Mouse (Mus musculus) heart, adult 2 months (tissue): ENCODE measurements around the gene Arrdc2. TPM values are rescaled to one million over a fixed set of nuclear protein-coding genes. Genes with fewer than 3 reads are reported as not detected.
A peak's percentile ranks its signal among the peaks of the same experiment; 100 is the strongest.
"Not testable (repeated sequence)": the region's sequence is repeated elsewhere in the genome, so short reads cannot be mapped to it uniquely, and the experiment has no call there.

ENCODE experiments used
- DNase-seq, 2 experiments: peaks; one replicate each; pipeline ENCODE4 v3.0.0; 2021
- H3K27ac ChIP-seq: fragments of 200-600 bp; 2 replicates; pipeline ENCODE4 v1.8.1; 2022
- H3K27me3 ChIP-seq: fragments of 200-500 bp; 2 replicates; pipeline ENCODE4 v1.6.1; 2012; ENCODE audit warnings: mild to moderate bottlenecking, low read length, inconsistent platforms, mixed read lengths; ENCODE audit not compliant: control insufficient read depth, insufficient read depth
- H3K36me3 ChIP-seq: fragments of 200-500 bp; 2 replicates; pipeline ENCODE4 v1.6.1; 2012; ENCODE audit warnings: low read length, inconsistent platforms; ENCODE audit not compliant: control insufficient read depth, insufficient read depth
- H3K4me1 ChIP-seq: fragments of 200-500 bp; 2 replicates; pipeline ENCODE4 v1.6.1; 2011; ENCODE audit warnings: low read length; ENCODE audit not compliant: control insufficient read depth, insufficient read depth
- H3K4me3 ChIP-seq: fragments of 200-600 bp; 2 replicates; pipeline ENCODE4 v1.8.1; 2022
- H3K79me2 ChIP-seq: fragments of 200-500 bp; replicated peaks from 2 replicates; pipeline ENCODE4 v1.6.1; 2012; ENCODE audit warnings: mild to moderate bottlenecking, inconsistent platforms, low read length, moderate library complexity, mixed read lengths; ENCODE audit not compliant: control insufficient read depth, insufficient read depth
- H3K9ac ChIP-seq: fragments of 200-500 bp; 2 replicates; pipeline ENCODE4 v1.6.1; 2012; ENCODE audit warnings: low read depth, mild to moderate bottlenecking, control low read depth, inconsistent platforms, low read length, mixed read lengths
- CTCF ChIP-seq: fragments of 200-600 bp; IDR thresholded peaks from 2 replicates; pipeline ENCODE4 v1.8.1; 2022; ENCODE audit warnings: antibody characterized with exemption, mild to moderate bottlenecking, moderate library complexity
- EP300 ChIP-seq: fragments of 200-500 bp; IDR thresholded peaks from 2 replicates; pipeline ENCODE4 v1.6.1; 2011; ENCODE audit warnings: low read depth, low read length, control low read depth; ENCODE audit not compliant: insufficient read depth
- POLR2A ChIP-seq: fragments of 200-500 bp; IDR thresholded peaks from 2 replicates; pipeline ENCODE4 v1.6.1; 2011; ENCODE audit warnings: mild to moderate bottlenecking, low read depth, low read length, control low read depth; ENCODE audit not compliant: insufficient read depth
- WGBS: fragments of 180-500 bp; shearing (Covaris S2); methylation state at CpG from one replicate; pipeline ENCODE4 v1.1.7; 2018; 5-methylcytosine and 5-hydroxymethylcytosine counted together
- intact Hi-C: fragments of 180-260 bp; cut with DNase I; formaldehyde crosslinking; loops from one replicate; pipeline ENCODE4 v1.15.1; 2025
- polyA plus RNA-seq: library from polyadenylated mRNA; depleted of rRNA; stranded (reverse); fragments of >200 nt; gene quantifications from 2 replicates; pipeline ENCODE4 v1.2.3, GENCODE M21; 2012
- total RNA-seq, 2 experiments: library from RNA; stranded (reverse); gene quantifications; 2 replicates each; pipeline ENCODE4 v1.2.3; 2021

Gene Arrdc2
- total and polyA plus RNA-seq, 3 experiments: 8.9 to 36.2 (median 18.6) TPM

DNA sequence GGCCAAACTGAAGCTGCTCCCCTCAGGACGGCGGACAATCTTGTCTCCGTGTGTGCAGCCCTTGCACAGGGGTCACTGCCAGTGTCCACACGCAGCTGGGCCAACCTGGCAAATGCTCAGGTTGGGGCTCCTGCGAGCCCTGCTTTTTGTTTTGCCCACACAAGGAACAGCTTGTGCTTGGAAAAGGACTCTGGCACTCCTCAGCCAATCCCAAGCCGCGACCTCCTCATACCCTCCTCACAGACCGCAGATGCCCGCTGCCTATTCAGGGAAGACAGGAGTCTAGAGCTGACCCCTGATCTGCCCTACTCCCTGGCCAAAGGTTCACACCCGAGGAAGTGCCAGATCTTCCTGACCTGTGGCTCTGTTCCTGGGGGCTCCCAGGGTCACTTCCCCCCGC lies 7.1 kb downstream of the Arrdc2 start:
- TF ChIP-seq POLR2A (no peak), EP300 (0 out of 2 replicates have a peak, but pooled peaks have one; percentile 18)
- peak overlapping the region; percentile 77 for H3K27ac ChIP-seq
- H3K4me3 ChIP-seq: no peak overlapping the region
- H3K36me3 ChIP-seq: no peaks in the 10 kb centered on the region
- WGBS: 63% methylated on average over 11 of the region's 11 CpGs
- DNase-seq: no peak
- H3K9ac ChIP-seq: no peak overlapping the region
- no peaks in the 10 kb centered on the region for H3K27me3 ChIP-seq
- intact Hi-C loops: no loop called here
- no peaks in the 10 kb centered on the region for H3K79me2 ChIP-seq
- H3K4me1 ChIP-seq: peaks cover 5% of the 10 kb centered on the region

DNA sequence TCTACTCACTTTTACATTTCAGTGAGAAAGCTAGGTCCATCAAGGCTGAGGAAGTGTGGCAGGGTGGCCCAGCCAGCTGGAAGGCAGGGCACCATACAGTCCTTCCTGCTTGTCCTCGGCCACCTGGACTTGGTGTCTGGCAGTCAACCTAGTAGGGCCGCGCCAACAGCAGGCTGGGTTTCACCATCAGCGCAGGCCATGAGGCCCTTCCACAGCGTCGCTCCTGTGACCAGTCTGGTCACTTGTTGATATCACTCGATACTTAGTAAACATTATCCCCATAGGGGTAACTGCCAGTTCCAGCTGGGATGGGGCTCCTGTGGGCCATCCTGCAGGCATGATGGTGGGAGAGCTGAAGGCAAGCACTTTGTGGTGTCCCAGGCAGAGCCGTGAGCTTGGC lies 8.0 kb downstream of the Arrdc2 start:
- no peak for DNase-seq
- Histone ChIP-seq H3K9ac (no peak overlapping the region; the same call in 1 of the 2 replicates), H3K36me3 (no peaks in the 10 kb centered on the region), H3K27me3 (no peaks in the 10 kb centered on the region), H3K79me2 (no peaks in the 10 kb centered on the region), H3K27ac (no peak overlapping the region), H3K4me3 (no peak overlapping the region), H3K4me1 (peaks cover 5% of the 10 kb centered on the region)
- WGBS: 79% methylated on average over 8 of the region's 8 CpGs
- intact Hi-C loops: no loop called here
- TF ChIP-seq EP300 (no peak), CTCF (no peak), POLR2A (no peak)

DNA sequence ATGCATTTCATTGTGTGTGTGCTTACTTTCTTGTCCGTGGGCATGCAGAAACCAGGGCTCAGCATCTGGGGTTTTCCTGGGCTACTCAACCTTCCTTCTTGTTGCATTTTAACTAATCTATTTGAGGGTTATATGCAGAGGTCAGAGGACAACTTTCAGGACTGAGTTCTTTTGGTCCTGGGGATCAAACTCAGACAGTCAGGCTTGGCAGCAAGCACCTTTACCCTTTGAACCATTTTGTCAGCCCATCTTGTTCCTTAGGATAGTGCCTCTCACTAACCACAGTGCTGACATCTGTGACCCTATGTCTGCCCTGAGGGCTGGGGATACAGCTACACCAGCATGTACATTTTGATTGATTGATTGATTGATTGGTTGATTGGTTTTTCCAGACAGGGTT lies 11.7 kb downstream of the Arrdc2 start:
- WGBS: 100% methylated on average over 1 of the region's 1 CpGs

DNA sequence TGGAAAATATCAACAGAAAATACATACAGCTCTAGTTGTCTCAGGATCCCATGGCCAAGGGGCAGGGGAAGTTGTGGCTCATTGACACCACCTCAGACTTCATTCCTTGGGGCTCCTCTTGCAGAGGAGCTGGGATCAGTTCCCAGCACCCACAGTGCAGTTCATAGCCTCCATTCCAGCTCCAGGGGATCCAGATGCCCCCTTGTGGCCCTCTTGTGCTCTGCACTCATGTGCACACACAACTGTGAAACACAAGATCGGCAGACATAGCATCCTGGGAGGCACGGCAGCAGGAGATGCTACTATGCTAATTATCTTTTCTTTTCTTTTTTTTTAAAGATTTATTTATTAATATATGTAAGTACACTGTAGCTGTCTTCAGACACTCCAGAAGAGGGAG lies 12.5 kb downstream of the Arrdc2 start:
- no peak overlapping the region for H3K9ac ChIP-seq
- no peaks in the 10 kb centered on the region for H3K79me2 ChIP-seq
- no peaks in the 10 kb centered on the region for H3K4me1 ChIP-seq
- H3K27ac ChIP-seq: no peak overlapping the region
- 96% methylated on average over 2 of the region's 2 CpGs for WGBS
- no peak for TF ChIP-seq EP300
- TF ChIP-seq CTCF: peak; percentile 40
- H3K27me3 ChIP-seq: no peaks in the 10 kb centered on the region
- no peaks in the 10 kb centered on the region for H3K36me3 ChIP-seq
- no peak for DNase-seq
- no peak overlapping the region for H3K4me3 ChIP-seq
- intact Hi-C loops: no loop called here

More for the DNA sequence above, 11.7 kb downstream of the Arrdc2 start:
- DNase-seq: no peak
- Histone ChIP-seq H3K27ac (no peak overlapping the region), H3K4me3 (no peak overlapping the region), H3K79me2 (no peaks in the 10 kb centered on the region), H3K36me3 (no peaks in the 10 kb centered on the region), H3K9ac (no peak overlapping the region), H3K27me3 (no peaks in the 10 kb centered on the region), H3K4me1 (peaks cover 2% of the 10 kb centered on the region)
- TF ChIP-seq POLR2A (no peak), CTCF (no peak), EP300 (no peak)
- intact Hi-C loops: no loop called here

DNA sequence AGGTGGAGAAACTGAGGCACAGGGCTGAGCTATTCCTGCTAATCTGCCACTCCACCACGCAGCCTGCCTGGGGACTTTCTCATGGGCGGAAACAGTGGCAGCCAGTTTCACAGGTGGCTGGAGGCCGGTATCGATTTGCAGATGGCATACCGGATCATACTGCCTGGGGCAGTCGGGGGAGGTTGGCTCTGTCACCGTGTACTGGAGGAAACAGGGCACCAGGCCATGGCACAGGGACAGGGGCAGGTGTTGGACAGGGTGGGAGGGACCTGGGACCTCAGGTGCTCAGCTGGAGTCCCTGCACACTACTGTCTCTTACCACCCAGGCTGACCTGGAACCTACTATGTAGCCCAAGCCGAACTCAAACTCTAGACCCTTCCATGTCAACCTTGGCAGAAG lies 13.7 kb downstream of the Arrdc2 start:
- no peaks in the 10 kb centered on the region for H3K79me2 ChIP-seq
- H3K27me3 ChIP-seq: no peaks in the 10 kb centered on the region
- H3K36me3 ChIP-seq: no peaks in the 10 kb centered on the region
- DNase-seq: no peak
- no peak for TF ChIP-seq CTCF
- 81% methylated on average over 8 of the region's 8 CpGs for WGBS
- intact Hi-C loops: no loop called here
- no peaks in the 10 kb centered on the region for H3K4me1 ChIP-seq
- no peak overlapping the region for H3K9ac ChIP-seq
- H3K4me3 ChIP-seq: no peak overlapping the region
- H3K27ac ChIP-seq: no peak overlapping the region

DNA sequence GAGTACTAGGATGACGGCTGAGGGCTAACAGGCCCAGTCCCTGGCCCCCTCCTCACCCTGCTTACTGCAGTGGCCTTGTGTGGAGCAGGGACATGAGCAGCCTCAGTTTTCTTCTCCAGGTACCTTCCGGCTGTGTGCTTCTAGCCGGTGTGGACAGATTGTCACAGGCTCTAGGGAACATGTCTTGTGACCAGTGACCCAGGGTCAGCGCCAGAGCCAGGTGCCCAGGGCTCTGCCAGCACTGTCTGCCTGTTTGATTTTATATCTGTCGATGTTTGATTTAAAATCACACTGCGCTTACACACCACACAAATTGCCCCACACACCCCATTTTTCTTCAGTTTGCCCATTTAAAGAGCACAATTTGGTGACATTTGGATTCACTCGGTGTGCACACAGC lies 15.7 kb downstream of the Arrdc2 start:
- no peak overlapping the region for H3K4me3 ChIP-seq
- 87% methylated on average over 7 of the region's 7 CpGs for WGBS
- H3K9ac ChIP-seq: no peak overlapping the region
- no peaks in the 10 kb centered on the region for H3K36me3 ChIP-seq
- no peaks in the 10 kb centered on the region for H3K4me1 ChIP-seq
- H3K79me2 ChIP-seq: no peaks in the 10 kb centered on the region
- intact Hi-C loops: no loop called here
- no peak for DNase-seq
- no peaks in the 10 kb centered on the region for H3K27me3 ChIP-seq
- TF ChIP-seq CTCF: no peak
- TF ChIP-seq POLR2A: no peak
- TF ChIP-seq EP300: no peak
- no peak overlapping the region for H3K27ac ChIP-seq

DNA sequence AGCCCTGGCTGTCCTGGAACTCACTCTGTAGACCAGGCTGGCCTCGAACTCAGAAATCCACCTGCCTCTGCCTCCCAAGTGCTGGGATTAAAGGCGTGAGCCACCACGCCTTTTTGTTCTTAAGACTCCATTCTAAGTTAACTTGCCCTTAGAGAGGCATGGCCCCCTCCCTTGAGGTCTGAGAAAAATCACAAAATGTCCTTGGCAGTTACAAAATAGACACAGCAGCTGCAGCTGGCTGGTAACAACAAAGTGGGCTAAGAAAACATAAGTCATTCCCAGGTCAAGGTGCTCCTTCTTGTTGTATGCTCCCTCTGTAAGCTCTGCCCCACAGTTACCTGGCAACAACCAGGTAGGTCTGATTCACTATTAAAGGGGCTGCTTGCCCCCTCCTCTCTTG lies 16.9 kb downstream of the Arrdc2 start:
- H3K27ac ChIP-seq, H3K27me3 ChIP-seq, intact Hi-C loops, H3K79me2 ChIP-seq, H3K9ac ChIP-seq, DNase-seq, H3K4me1 ChIP-seq, H3K36me3 ChIP-seq, H3K4me3 ChIP-seq: not testable (repeated sequence)
- 84% methylated on average over 3 of the region's 3 CpGs for WGBS
